Mouse (Mus musculus) heart, embryonic 11.5 days (tissue): Measurements from ENCODE around the gene Mapkapk2. TPM values are rescaled to one million over a fixed set of nuclear protein-coding genes. Genes with fewer than 3 reads are reported as not detected.

Experiments used
- polyA plus RNA-seq: library from polyadenylated mRNA; unstranded; fragments of >200 nt; fragmentation: Nextera tagmentation; extraction: Ambion mirVana; gene quantifications from 2 replicates; pipeline ENCODE4 v1.2.1, GENCODE M21; 2014

Gene Mapkapk2
- polyA plus RNA-seq, 1 experiment from 2014 or later: 57.6 TPM

Other genes with a start within 250 kb of the Mapkapk2 start
- 1.6 and 2.2 TPM in 2 replicates for gene Fcmr, start 232.2 kb downstream of the Mapkapk2 start, polyA plus RNA-seq
- gene Il24, start 210.4 kb downstream of the Mapkapk2 start, polyA plus RNA-seq: not detected in 2 replicates
- not detected in 2 replicates for gene Il20, start 186.4 kb downstream of the Mapkapk2 start, polyA plus RNA-seq
- gene Il19, start 157.7 kb downstream of the Mapkapk2 start, polyA plus RNA-seq: not detected in 2 replicates
- gene Il10, start 78.0 kb downstream of the Mapkapk2 start, polyA plus RNA-seq: not detected in 2 replicates
- 3.7 and 4.0 TPM in 2 replicates for gene Dyrk3, start 40.5 kb upstream of the Mapkapk2 start, polyA plus RNA-seq
- 50.7 and 51.5 TPM in 2 replicates for gene Eif2d, start 55.4 kb upstream of the Mapkapk2 start, polyA plus RNA-seq
- gene Rassf5, start 147.4 kb upstream of the Mapkapk2 start, polyA plus RNA-seq: 38.1 and 39.1 TPM in 2 replicates
- gene Ikbke, start 181.8 kb upstream of the Mapkapk2 start, polyA plus RNA-seq: 1.3 and 2.4 TPM in 2 replicates